Mouse (Mus musculus): ENCODE data around the gene Map1b. TPM values are rescaled to one million over a fixed set of nuclear protein-coding genes. Genes with fewer than 3 reads are reported as not detected.

The Map1b gene
- polyA plus RNA-seq, 2 experiments = 17.5 to 142 TPM

GRCm38 (mm10) chr13:99398149-99398701 is 118.1 kb downstream of the Map1b start:
- ATAC-seq (ENCODE audit: low FRiP score, low read depth) (no peak), DNase-seq (ENCODE audit: low spot score) (no peak)
- Histone ChIP-seq H3K27ac (replicated peaks; ENCODE audit: low read depth, low read length) (no peak overlapping the region), H3K4me1 (ENCODE audit: control insufficient read depth, insufficient read depth, low read length) (peaks cover 8% of the 10 kb centered on the region), H3K27me3 (ENCODE audit: control insufficient read depth, insufficient read depth, low read length) (no peaks in the 10 kb centered on the region), H3K9me3 (ENCODE audit: control insufficient read depth, low read length) (no peaks in the 10 kb centered on the region), H3K4me2 (replicated peaks; ENCODE audit: low read depth, low read length, severe bottlenecking) (no peak overlapping the region), H3K4me3 (replicated peaks; ENCODE audit: low read length) (no peak overlapping the region), H3K36me3 (ENCODE audit: control insufficient read depth, insufficient read depth, low read length) (no peaks in the 10 kb centered on the region), H3K9ac (ENCODE audit: low read depth, low read length, severe bottlenecking) (no peak overlapping the region)
- WGBS = 84% methylated on average over 12 of the region's 12 CpGs
- TF ChIP-seq POLR2A (IDR thresholded peaks at IDR 0.05; ENCODE audit: borderline replicate concordance, extremely low read depth, insufficient read depth, insufficient read length) = no peak

GRCm38 (mm10) chr13:99397228-99397627 is 119.1 kb downstream of the Map1b start:
- no peaks in the 10 kb centered on the region for H3K9me3 ChIP-seq (ENCODE audit: control insufficient read depth, low read length)
- TF ChIP-seq POLR2A (IDR thresholded peaks at IDR 0.05; ENCODE audit: borderline replicate concordance, extremely low read depth, insufficient read depth, insufficient read length) = no peak
- H3K36me3 ChIP-seq (ENCODE audit: control insufficient read depth, insufficient read depth, low read length) = no peaks in the 10 kb centered on the region
- no peak overlapping the region for H3K27ac ChIP-seq (replicated peaks; ENCODE audit: low read depth, low read length)
- H3K4me2 ChIP-seq (replicated peaks; ENCODE audit: low read depth, low read length, severe bottlenecking) = no peak overlapping the region
- no peaks in the 10 kb centered on the region for H3K27me3 ChIP-seq (ENCODE audit: control insufficient read depth, insufficient read depth, low read length)
- H3K4me3 ChIP-seq (replicated peaks; ENCODE audit: low read length) = no peak overlapping the region
- 73% methylated on average over 7 of the region's 7 CpGs for WGBS
- H3K9ac ChIP-seq (ENCODE audit: low read depth, low read length, severe bottlenecking) = no peak overlapping the region
- DNase-seq (ENCODE audit: low spot score) (no peak), ATAC-seq (ENCODE audit: low FRiP score, low read depth) (no peak)
- peaks cover 5% of the 10 kb centered on the region for H3K4me1 ChIP-seq (ENCODE audit: control insufficient read depth, insufficient read depth, low read length)

- Histone ChIP-seq H3K27ac (replicated peaks; ENCODE audit: low read depth, low read length) (0 out of 2 replicates have a peak overlapping the region, but pooled peaks have one; percentile 8), H3K36me3 (ENCODE audit: control insufficient read depth, insufficient read depth, low read length) (no peaks in the 10 kb centered on the region), H3K9ac (ENCODE audit: low read depth, low read length, severe bottlenecking) (no peak overlapping the region), H3K9me3 (ENCODE audit: control insufficient read depth, low read length) (no peaks in the 10 kb centered on the region), H3K4me1 (ENCODE audit: control insufficient read depth, insufficient read depth, low read length) (peaks cover 5% of the 10 kb centered on the region), H3K4me3 (replicated peaks; ENCODE audit: low read length) (no peak overlapping the region), H3K27me3 (ENCODE audit: control insufficient read depth, insufficient read depth, low read length) (no peaks in the 10 kb centered on the region), H3K4me2 (replicated peaks; ENCODE audit: low read depth, low read length, severe bottlenecking) (no peak overlapping the region)
- 73% methylated on average over 12 of the region's 12 CpGs for WGBS
- ATAC-seq (ENCODE audit: low FRiP score, low read depth) = no peak
- no peak for DNase-seq (ENCODE audit: low spot score)
- TF ChIP-seq POLR2A (IDR thresholded peaks at IDR 0.05; ENCODE audit: borderline replicate concordance, extremely low read depth, insufficient read depth, insufficient read length) = no peak
Observed at GRCm38 (mm10) chr13:99395531-99395930, 120.8 kb downstream of the Map1b start.

- 64% methylated on average over 3 of the region's 3 CpGs for WGBS
- Histone ChIP-seq H3K4me3 (replicated peaks; ENCODE audit: low read length) (no peak overlapping the region), H3K4me2 (replicated peaks; ENCODE audit: low read depth, low read length, severe bottlenecking) (no peak overlapping the region), H3K36me3 (ENCODE audit: control insufficient read depth, insufficient read depth, low read length) (no peaks in the 10 kb centered on the region), H3K4me1 (ENCODE audit: control insufficient read depth, insufficient read depth, low read length) (peaks cover 5% of the 10 kb centered on the region), H3K27me3 (ENCODE audit: control insufficient read depth, insufficient read depth, low read length) (no peaks in the 10 kb centered on the region), H3K9ac (ENCODE audit: low read depth, low read length, severe bottlenecking) (no peak overlapping the region), H3K9me3 (ENCODE audit: control insufficient read depth, low read length) (no peaks in the 10 kb centered on the region), H3K27ac (replicated peaks; ENCODE audit: low read depth, low read length) (no peak overlapping the region)
- ATAC-seq (ENCODE audit: low FRiP score, low read depth) (no peak), DNase-seq (ENCODE audit: low spot score) (no peak)
- TF ChIP-seq POLR2A (IDR thresholded peaks at IDR 0.05; ENCODE audit: borderline replicate concordance, extremely low read depth, insufficient read depth, insufficient read length) = no peak
Observed at GRCm38 (mm10) chr13:99394694-99395093, 121.6 kb downstream of the Map1b start.

GRCm38 (mm10) chr13:99393128-99393527 is 123.2 kb downstream of the Map1b start:
- H3K9me3 ChIP-seq (ENCODE audit: control insufficient read depth, low read length) = no peaks in the 10 kb centered on the region
- no peak for ATAC-seq (ENCODE audit: low FRiP score, low read depth)
- H3K4me3 ChIP-seq (replicated peaks; ENCODE audit: low read length) = no peak overlapping the region
- H3K36me3 ChIP-seq (ENCODE audit: control insufficient read depth, insufficient read depth, low read length) = no peaks in the 10 kb centered on the region
- 82% methylated on average over 3 of the region's 3 CpGs for WGBS
- TF ChIP-seq POLR2A (IDR thresholded peaks at IDR 0.05; ENCODE audit: borderline replicate concordance, extremely low read depth, insufficient read depth, insufficient read length) = no peak
- H3K4me2 ChIP-seq (replicated peaks; ENCODE audit: low read depth, low read length, severe bottlenecking) = no peak overlapping the region
- no peak for DNase-seq (ENCODE audit: low spot score)
- H3K27ac ChIP-seq (replicated peaks; ENCODE audit: low read depth, low read length) = no peak overlapping the region
- no peaks in the 10 kb centered on the region for H3K27me3 ChIP-seq (ENCODE audit: control insufficient read depth, insufficient read depth, low read length)
- no peak overlapping the region for H3K9ac ChIP-seq (ENCODE audit: low read depth, low read length, severe bottlenecking)
- H3K4me1 ChIP-seq (ENCODE audit: control insufficient read depth, insufficient read depth, low read length) = peaks cover 4% of the 10 kb centered on the region
